Mouse (Mus musculus) midbrain, embryonic 11.5 days (tissue): ENCODE results near the gene Fbxw8. TPM values are rescaled to one million over a fixed set of nuclear protein-coding genes. Genes with fewer than 3 reads are reported as not detected.

Source experiments
- ATAC-seq: fragments of 200-750 bp; cut with Nextera tagmentation; 2 replicates; pipeline ENCODE4 v1.8.0; 2017; ENCODE audit warnings: moderate TSS enrichment, moderate library complexity; ENCODE audit not compliant: low FRiP score
- DNase-seq: peaks from one replicate; pipeline ENCODE4 v3.0.0; 2015; ENCODE audit warnings: low spot score; ENCODE audit errors: missing footprints
- H3K27ac ChIP-seq: fragments of 300-500 bp; sonication (generic); 2 replicates; pipeline ENCODE4 v1.5.1; 2014; ENCODE audit warnings: low read depth, low read length
- H3K27me3 ChIP-seq: fragments of 300-500 bp; sonication (generic); 2 replicates; pipeline ENCODE4 v1.6.1; 2014; ENCODE audit warnings: mild to moderate bottlenecking, low read length, moderate library complexity, mixed read lengths; ENCODE audit not compliant: control insufficient read depth, insufficient read depth
- H3K36me3 ChIP-seq: fragments of 300-500 bp; sonication (generic); 2 replicates; pipeline ENCODE4 v1.6.1; 2014; ENCODE audit warnings: mild to moderate bottlenecking, low read length, moderate library complexity, mixed read lengths; ENCODE audit not compliant: control insufficient read depth, insufficient read depth
- H3K4me1 ChIP-seq: fragments of 300-500 bp; sonication (generic); 2 replicates; pipeline ENCODE4 v1.6.1; 2014; ENCODE audit warnings: low read length; ENCODE audit not compliant: control insufficient read depth, insufficient read depth
- H3K4me2 ChIP-seq: fragments of 300-500 bp; sonication (generic); 2 replicates; pipeline ENCODE4 v1.6.1; 2014; ENCODE audit warnings: mild to moderate bottlenecking, moderate library complexity
- H3K4me3 ChIP-seq: fragments of 300-500 bp; sonication (generic); 2 replicates; pipeline ENCODE4 v1.5.1; 2014; ENCODE audit warnings: low read depth, low read length
- H3K9ac ChIP-seq: fragments of 300-500 bp; sonication (generic); 2 replicates; pipeline ENCODE4 v1.6.1; 2014; ENCODE audit warnings: low read length
- H3K9me3 ChIP-seq: fragments of 300-500 bp; sonication (generic); 2 replicates; pipeline ENCODE4 v1.6.1; 2016; ENCODE audit warnings: low read length; ENCODE audit not compliant: control insufficient read depth
- WGBS: fragments of 180-500 bp; shearing (Covaris S2); extraction: QIAGEN DNeasy Blood & Tissue Kit; methylation state at CpG from one replicate; pipeline ENCODE4 v1.1.7; 2014; 5-methylcytosine and 5-hydroxymethylcytosine counted together
- polyA plus RNA-seq: library from polyadenylated mRNA; unstranded; fragments of >200 nt; fragmentation: Nextera tagmentation; extraction: Ambion mirVana; gene quantifications from 2 replicates; pipeline ENCODE4 v1.2.1, GENCODE M21; 2014

Fbxw8 gene
- polyA plus RNA-seq, 1 experiment from 2014 or later: 21.1 TPM

- DNase-seq (no peak), ATAC-seq (no peak)
- 25% methylated on average over 12 of the region's 12 CpGs for WGBS
- Histone ChIP-seq H3K9me3 (no peaks in the 10 kb centered on the region), H3K4me1 (peaks cover 9% of the 10 kb centered on the region; the same call in 1 of the 2 replicates), H3K27me3 (no peaks in the 10 kb centered on the region), H3K9ac (no peak overlapping the region), H3K4me2 (no peak overlapping the region), H3K27ac (no peak overlapping the region), H3K36me3 (no peaks in the 10 kb centered on the region), H3K4me3 (no peak overlapping the region)
Measured at GRCm38 (mm10) chr5:118039241-118039668, 116.0 kb downstream of the Fbxw8 start.

- H3K9ac ChIP-seq: no peak overlapping the region
Measured at GRCm38 (mm10) chr5:118037798-118038484, 117.3 kb downstream of the Fbxw8 start.

GRCm38 (mm10) chr5:118036888-118037797, 118.1 kb downstream of the Fbxw8 start:
- DNase-seq: no peak
- Histone ChIP-seq H3K4me1 (peaks cover 9% of the 10 kb centered on the region; the same call in 1 of the 2 replicates), H3K36me3 (no peaks in the 10 kb centered on the region), H3K27me3 (no peaks in the 10 kb centered on the region), H3K9ac (no peak overlapping the region; the same call in 1 of the 2 replicates), H3K27ac (no peak overlapping the region), H3K4me3 (no peak overlapping the region), H3K4me2 (peak overlapping the region; percentile 18; the same call in 1 of the 2 replicates), H3K9me3 (no peaks in the 10 kb centered on the region)
- peak; percentile 71 for ATAC-seq
- WGBS: 39% methylated on average over 25 of the region's 25 CpGs

More at GRCm38 (mm10) chr5:118037798-118038484, 117.3 kb downstream of the Fbxw8 start:
- no peak overlapping the region for H3K4me3 ChIP-seq
- H3K27ac ChIP-seq: 0 out of 2 replicates have a peak overlapping the region, but pooled peaks have one; percentile 20
- H3K9me3 ChIP-seq: no peaks in the 10 kb centered on the region
- H3K36me3 ChIP-seq: no peaks in the 10 kb centered on the region
- H3K27me3 ChIP-seq: no peaks in the 10 kb centered on the region
- ATAC-seq (peak; percentile 81), DNase-seq (no peak)
- WGBS: 12% methylated on average over 10 of the region's 10 CpGs
- H3K4me2 ChIP-seq: peak overlapping the region; percentile 18; the same call in 1 of the 2 replicates
- peaks cover 9% of the 10 kb centered on the region; the same call in 1 of the 2 replicates for H3K4me1 ChIP-seq

- Histone ChIP-seq H3K27me3 (no peaks in the 10 kb centered on the region), H3K4me2 (no peak overlapping the region), H3K4me1 (peaks cover 9% of the 10 kb centered on the region; the same call in 1 of the 2 replicates), H3K9me3 (no peaks in the 10 kb centered on the region), H3K27ac (no peak overlapping the region), H3K36me3 (no peaks in the 10 kb centered on the region), H3K9ac (no peak overlapping the region), H3K4me3 (no peak overlapping the region)
- DNase-seq: no peak
- ATAC-seq: no peak
- WGBS: 52% methylated on average over 3 of the region's 3 CpGs
Measured at GRCm38 (mm10) chr5:118035786-118036185, 119.5 kb downstream of the Fbxw8 start.

- ATAC-seq (no peak), DNase-seq (peak; percentile 73)
- Histone ChIP-seq H3K9me3 (no peaks in the 10 kb centered on the region), H3K4me1 (peaks cover 9% of the 10 kb centered on the region; the same call in 1 of the 2 replicates), H3K27ac (no peak overlapping the region), H3K4me2 (no peak overlapping the region), H3K4me3 (no peak overlapping the region), H3K27me3 (peaks cover 9% of the 10 kb centered on the region), H3K36me3 (no peaks in the 10 kb centered on the region), H3K9ac (no peak overlapping the region)
- 94% methylated on average over 1 of the region's 1 CpGs for WGBS
Measured at GRCm38 (mm10) chr5:118034632-118035031, 120.6 kb downstream of the Fbxw8 start.

- no peaks in the 10 kb centered on the region for H3K9me3 ChIP-seq
- no peaks in the 10 kb centered on the region for H3K36me3 ChIP-seq
- ATAC-seq (no peak), DNase-seq (no peak)
- WGBS: 85% methylated on average over 6 of the region's 6 CpGs
- H3K27me3 ChIP-seq: peaks cover 17% of the 10 kb centered on the region
- no peak overlapping the region for H3K27ac ChIP-seq
- no peak overlapping the region for H3K4me3 ChIP-seq
- H3K4me2 ChIP-seq: no peak overlapping the region
- peaks cover 12% of the 10 kb centered on the region for H3K4me1 ChIP-seq
- H3K9ac ChIP-seq: no peak overlapping the region
Measured at GRCm38 (mm10) chr5:118033740-118034139, 121.5 kb downstream of the Fbxw8 start.

- ATAC-seq (no peak), DNase-seq (no peak)
- Histone ChIP-seq H3K36me3 (no peaks in the 10 kb centered on the region), H3K9me3 (no peaks in the 10 kb centered on the region), H3K9ac (no peak overlapping the region), H3K4me1 (peaks cover 13% of the 10 kb centered on the region), H3K27ac (no peak overlapping the region), H3K4me2 (no peak overlapping the region), H3K4me3 (no peak overlapping the region), H3K27me3 (peaks cover 21% of the 10 kb centered on the region)
- 59% methylated on average over 4 of the region's 4 CpGs for WGBS
Measured at GRCm38 (mm10) chr5:118033328-118033727, 121.9 kb downstream of the Fbxw8 start.

- DNase-seq (no peak), ATAC-seq (no peak)
- Histone ChIP-seq H3K36me3 (no peaks in the 10 kb centered on the region), H3K4me1 (peaks cover 19% of the 10 kb centered on the region), H3K9me3 (no peaks in the 10 kb centered on the region), H3K4me3 (no peak overlapping the region), H3K27ac (no peak overlapping the region), H3K9ac (no peak overlapping the region), H3K4me2 (no peak overlapping the region), H3K27me3 (peaks cover 39% of the 10 kb centered on the region)
- 44% methylated on average over 4 of the region's 4 CpGs for WGBS
Measured at GRCm38 (mm10) chr5:118031508-118031907, 123.8 kb downstream of the Fbxw8 start.

- Histone ChIP-seq H3K27me3 (peaks cover 44% of the 10 kb centered on the region), H3K9ac (no peak overlapping the region), H3K4me3 (no peak overlapping the region), H3K4me1 (peaks cover 19% of the 10 kb centered on the region), H3K4me2 (no peak overlapping the region), H3K36me3 (no peaks in the 10 kb centered on the region), H3K27ac (no peak overlapping the region), H3K9me3 (no peaks in the 10 kb centered on the region)
- 39% methylated on average over 5 of the region's 5 CpGs for WGBS
- no peak for ATAC-seq
- DNase-seq: no peak
Measured at GRCm38 (mm10) chr5:118031059-118031458, 124.2 kb downstream of the Fbxw8 start.
